Mouse (Mus musculus): ENCODE results near the gene Kng1.

DNA sequence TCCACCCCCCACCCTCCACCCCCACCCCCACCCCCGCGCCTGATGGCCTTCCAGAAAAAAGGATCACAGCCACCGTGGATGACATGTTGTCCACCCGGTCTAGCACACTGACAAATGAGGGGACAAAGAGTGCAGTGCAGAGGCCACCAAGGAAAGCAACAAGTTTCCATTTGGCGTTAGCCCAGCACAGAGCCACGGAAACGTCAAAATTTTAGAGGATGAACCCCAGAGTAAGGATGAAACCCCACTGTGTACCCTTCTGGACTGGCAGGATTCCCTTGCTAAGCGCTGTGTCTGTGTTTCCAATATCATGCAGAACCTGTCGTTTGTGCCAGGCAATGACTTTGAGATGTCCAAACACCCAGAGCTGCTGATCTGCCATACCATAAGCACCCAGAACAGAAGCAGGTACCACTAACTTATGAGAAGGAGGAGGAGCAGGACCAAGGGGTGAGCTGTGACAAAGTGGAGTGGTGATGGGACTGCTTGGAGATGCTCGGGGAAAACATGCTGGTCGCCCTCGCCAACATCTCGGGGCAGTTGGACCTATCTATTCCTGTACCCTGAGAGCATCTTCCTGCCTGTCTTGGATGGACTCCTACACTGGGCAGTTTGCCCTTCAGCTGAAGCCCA, 35.8 kb downstream of the Kng1 start:
- TF ChIP-seq CTCF (IDR thresholded peaks at IDR 0.05; ENCODE audit: control insufficient read depth, insufficient read depth, low read length) = no peak
- TF ChIP-seq POLR2A (IDR thresholded peaks at IDR 0.05; ENCODE audit: borderline replicate concordance, control insufficient read depth, low read depth, low read length) = no peak

Measured in bone marrow, adult 2 months (tissue).